Comparison of ENCODE assay signal across 7 mouse cellular contexts in the genomic region with DNA sequence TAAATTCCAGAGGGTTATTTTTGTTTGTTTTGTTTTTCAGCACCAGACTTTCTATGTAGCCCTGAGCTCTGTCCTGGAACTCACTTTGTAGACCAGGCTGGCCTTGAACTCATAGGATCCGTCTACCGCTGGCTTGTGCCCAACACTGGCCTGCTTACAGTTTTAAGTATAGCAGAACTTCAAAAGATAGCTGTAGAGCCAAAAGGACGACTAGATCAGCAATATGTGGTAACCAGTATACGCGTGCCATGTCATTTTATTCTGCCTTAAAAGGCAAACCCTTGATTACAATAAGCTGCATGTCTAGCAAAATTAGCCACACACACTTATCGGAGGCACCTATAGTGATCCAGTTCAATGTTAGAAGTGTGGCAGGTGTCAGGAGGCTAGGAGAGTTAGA. TPM values are rescaled to one million over a fixed set of nuclear protein-coding genes. Genes with fewer than 3 reads are reported as not detected.
DNase-seq lines count a peak whose midpoint lies in the region; ATAC-seq and TF ChIP-seq lines count a peak whose summit lies in the region.

No protein-coding gene starts in this region.

- peaks cover 48% of the 10 kb centered on the region for H3K4me1 ChIP-seq in megakaryocyte, embryonic 14.5 days
- H3K4me1 ChIP-seq in bone marrow, adult 2 months (ENCODE audit: control insufficient read depth, insufficient read depth, low read length), result no peaks in the 10 kb centered on the region; the same call in 1 of the 2 replicates
- 0 out of 2 replicates have a peak, but pooled peaks cover 2% of the 10 kb centered on the region for H3K4me1 ChIP-seq in hindbrain, embryonic 11.5 days (replicated peaks; ENCODE audit: control insufficient read depth, insufficient read depth, low read length)
- H3K4me1 ChIP-seq in midbrain, embryonic 14.5 days (ENCODE audit: control insufficient read depth, insufficient read depth, low read length), result peaks cover 6% of the 10 kb centered on the region; the same call in 1 of the 2 replicates

- H3K36me3 ChIP-seq in megakaryocyte, embryonic 14.5 days (replicated peaks; ENCODE audit: low read length), result peaks cover 56% of the 10 kb centered on the region
- H3K36me3 ChIP-seq in hindbrain, embryonic 11.5 days (ENCODE audit: control insufficient read depth, insufficient read depth, low read length), result 0 out of 2 replicates have a peak, but pooled peaks cover 3% of the 10 kb centered on the region
- peaks cover 20% of the 10 kb centered on the region for H3K36me3 ChIP-seq in midbrain, embryonic 14.5 days (ENCODE audit: control insufficient read depth, insufficient read depth, low read length)

- DNase-seq in hindbrain, embryonic 11.5 days (ENCODE audit: low spot score), result no peak
- no peak for DNase-seq in midbrain, embryonic 14.5 days
- no peak for DNase-seq in layer of hippocampus, postnatal 10 days (ENCODE audit: low spot score in 2 of 2)

- no peaks in the 10 kb centered on the region for H3K27me3 ChIP-seq in megakaryocyte, embryonic 14.5 days (replicated peaks)
- H3K27me3 ChIP-seq in hindbrain, embryonic 11.5 days (ENCODE audit: control insufficient read depth, insufficient read depth, low read length), result no peaks in the 10 kb centered on the region
- no peaks in the 10 kb centered on the region for H3K27me3 ChIP-seq in midbrain, embryonic 14.5 days (ENCODE audit: control insufficient read depth, insufficient read depth, low read length)

- no peaks in the 10 kb centered on the region for H3K9me3 ChIP-seq in megakaryocyte, embryonic 14.5 days
- no peaks in the 10 kb centered on the region for H3K9me3 ChIP-seq in hindbrain, embryonic 11.5 days (ENCODE audit: control insufficient read depth, low read length)
- H3K9me3 ChIP-seq in midbrain, embryonic 14.5 days (ENCODE audit: control insufficient read depth, low read length), result no peaks in the 10 kb centered on the region

- no peak for TF ChIP-seq POLR2A in bone marrow, adult 2 months (IDR thresholded peaks at IDR 0.05; ENCODE audit: borderline replicate concordance, control insufficient read depth, low read depth, low read length)

- no peak for ATAC-seq in megakaryocyte, adult 5-6 weeks (ENCODE audit: poor library complexity, severe bottlenecking)
- ATAC-seq in hindbrain, embryonic 11.5 days (ENCODE audit: low FRiP score), result no peak
- no peak for ATAC-seq in midbrain, embryonic 14.5 days (ENCODE audit: low FRiP score, low TSS enrichment)
- no peak for ATAC-seq in monocyte, adult 5-6 weeks (replicated peaks; ENCODE audit: insufficient number of reproducible peaks, low FRiP score, low TSS enrichment, poor library complexity, severe bottlenecking)

- no peak overlapping the region for H3K27ac ChIP-seq in bone marrow, adult 2 months (ENCODE audit: control insufficient read depth, insufficient read depth, low read depth, low read length, poor library complexity)
- H3K27ac ChIP-seq in hindbrain, embryonic 11.5 days (ENCODE audit: low read depth, low read length), result no peak overlapping the region
- no peak overlapping the region for H3K27ac ChIP-seq in midbrain, embryonic 14.5 days (replicated peaks; ENCODE audit: low read depth, low read length)

- WGBS in bone marrow, adult 2 months, result 8% methylated on average over 6 of the region's 6 CpGs
- 70% methylated on average over 6 of the region's 6 CpGs for WGBS in hindbrain, embryonic 11.5 days
- WGBS in midbrain, embryonic 14.5 days, result 56% methylated on average over 6 of the region's 6 CpGs

- TF ChIP-seq CTCF in bone marrow, adult 2 months (IDR thresholded peaks at IDR 0.05; ENCODE audit: control insufficient read depth, insufficient read depth, low read length), result no peak

- H3K4me3 ChIP-seq in megakaryocyte, embryonic 14.5 days (replicated peaks), result peak overlapping the region; percentile 95
- peak overlapping the region; percentile 96 for H3K4me3 ChIP-seq in bone marrow, adult 2 months (replicated peaks; ENCODE audit: control insufficient read depth, low read depth, low read length)
- peak overlapping the region; percentile 86 for H3K4me3 ChIP-seq in hindbrain, embryonic 11.5 days (ENCODE audit: low read depth, low read length)
- H3K4me3 ChIP-seq in midbrain, embryonic 14.5 days (replicated peaks; ENCODE audit: low read depth, low read length), result peak overlapping the region; percentile 78

- H3K9ac ChIP-seq in hindbrain, embryonic 11.5 days (ENCODE audit: low read depth, low read length), result peak overlapping the region; percentile 85; the same call in 1 of the 2 replicates
- no peak overlapping the region for H3K9ac ChIP-seq in midbrain, embryonic 14.5 days (replicated peaks; ENCODE audit: low read length)

- H3K4me2 ChIP-seq in hindbrain, embryonic 11.5 days (replicated peaks; ENCODE audit: low read depth, low read length), result peak overlapping the region; percentile 84
- H3K4me2 ChIP-seq in midbrain, embryonic 14.5 days (ENCODE audit: low read length), result peak overlapping the region; percentile 81

RNA-seq across cellular contexts. Expression of gene Mcm6, which starts 1.2 kb away (rescaled TPM):
- 5.7 and 7.6 TPM in 2 replicates for polyA plus RNA-seq in megakaryocyte, embryonic 14.5 days (2012; ENCODE audit: insufficient read depth, low replicate concordance)
- 143 and 147 TPM in 2 replicates for total RNA-seq in megakaryocyte, adult 5-6 weeks (2015)
- 205 and 215 TPM in 2 replicates for total RNA-seq in megakaryocyte, adult 5-6 weeks (2017)
- polyA plus RNA-seq in bone marrow, adult 2 months (2011; ENCODE audit: insufficient read depth, insufficient read length, low replicate concordance, missing spikeins), result 68.7 and 72.1 TPM in 2 replicates
- polyA plus RNA-seq in hindbrain, embryonic 11.5 days (2014; fragmentation: Nextera tagmentation; extraction: Ambion mirVana), result 257 and 285 TPM in 2 replicates
- 41.3 and 77.8 TPM in 2 replicates for polyA plus RNA-seq in midbrain, embryonic 14.5 days (2014; fragmentation: Nextera tagmentation; extraction: Ambion mirVana)
- 50.1 to 76.0 TPM (median 57.7 TPM) in 3 replicates for total RNA-seq in monocyte, adult 5-6 weeks (2017)
- 10 to 100 TPM; 18.6 to 20.6 TPM for total RNA-seq in layer of hippocampus, postnatal 10 days (2021)

RNA-seq across cellular contexts. Expression of gene Lct, which starts 30.2 kb away (rescaled TPM):
- not detected in 2 replicates for polyA plus RNA-seq in megakaryocyte, embryonic 14.5 days (2012; ENCODE audit: insufficient read depth, low replicate concordance)
- total RNA-seq in megakaryocyte, adult 5-6 weeks (2015), result 0.57 and 0.80 TPM in 2 replicates
- 0.59 and 0.77 TPM in 2 replicates for total RNA-seq in megakaryocyte, adult 5-6 weeks (2017)
- 0.22 and 0.32 TPM in 2 replicates for polyA plus RNA-seq in bone marrow, adult 2 months (2011; ENCODE audit: insufficient read depth, insufficient read length, low replicate concordance, missing spikeins)
- polyA plus RNA-seq in hindbrain, embryonic 11.5 days (2014; fragmentation: Nextera tagmentation; extraction: Ambion mirVana), result 0.14 and 0.20 TPM in 2 replicates
- 0.12 TPM in 2 replicates for polyA plus RNA-seq in midbrain, embryonic 14.5 days (2014; fragmentation: Nextera tagmentation; extraction: Ambion mirVana)
- total RNA-seq in monocyte, adult 5-6 weeks (2017), result not detected in 3 replicates
- 10 to 100 TPM; 16.6 to 20.2 TPM for total RNA-seq in layer of hippocampus, postnatal 10 days (2021)

RNA-seq across cellular contexts. Expression of gene Dars, which starts 58.9 kb away (rescaled TPM):
- polyA plus RNA-seq in megakaryocyte, embryonic 14.5 days (2012; ENCODE audit: insufficient read depth, low replicate concordance), result 31.3 and 132 TPM in 2 replicates
- 101 and 106 TPM in 2 replicates for total RNA-seq in megakaryocyte, adult 5-6 weeks (2015)
- 149 and 150 TPM in 2 replicates for total RNA-seq in megakaryocyte, adult 5-6 weeks (2017)
- polyA plus RNA-seq in bone marrow, adult 2 months (2011; ENCODE audit: insufficient read depth, insufficient read length, low replicate concordance, missing spikeins), result 30.1 and 47.0 TPM in 2 replicates
- polyA plus RNA-seq in hindbrain, embryonic 11.5 days (2014; fragmentation: Nextera tagmentation; extraction: Ambion mirVana), result 151 and 159 TPM in 2 replicates
- 96.7 and 111 TPM in 2 replicates for polyA plus RNA-seq in midbrain, embryonic 14.5 days (2014; fragmentation: Nextera tagmentation; extraction: Ambion mirVana)
- 92.1 to 108 TPM (median 101 TPM) in 3 replicates for total RNA-seq in monocyte, adult 5-6 weeks (2017)
- total RNA-seq in layer of hippocampus, postnatal 10 days (2021), result 10 to 100 TPM; 70.2 to 77.2 TPM
